Mouse (Mus musculus): Measurements from ENCODE around the gene Ykt6. TPM values are rescaled to one million over a fixed set of nuclear protein-coding genes. Genes with fewer than 3 reads are reported as not detected.
A peak's percentile ranks its signal among the peaks of the same experiment; 100 is the strongest.
"Not testable (repeated sequence)": the region's sequence is repeated elsewhere in the genome, so short reads cannot be mapped to it uniquely, and the experiment has no call there.

Ykt6 gene
- 10 to 100 TPM; 38.1 to 38.9 TPM for total RNA-seq (2021)
- long read RNA-seq, experiment 1, partial matches to known transcripts = 0 of 33 reads
- long read RNA-seq, experiment 1, other reads (novel, unspliced or antisense) = 30 of 33 reads
- long read RNA-seq, experiment 2, partial matches to known transcripts = 0 of 24 reads
- long read RNA-seq, experiment 2, other reads (novel, unspliced or antisense) = 21 of 24 reads

DNA sequence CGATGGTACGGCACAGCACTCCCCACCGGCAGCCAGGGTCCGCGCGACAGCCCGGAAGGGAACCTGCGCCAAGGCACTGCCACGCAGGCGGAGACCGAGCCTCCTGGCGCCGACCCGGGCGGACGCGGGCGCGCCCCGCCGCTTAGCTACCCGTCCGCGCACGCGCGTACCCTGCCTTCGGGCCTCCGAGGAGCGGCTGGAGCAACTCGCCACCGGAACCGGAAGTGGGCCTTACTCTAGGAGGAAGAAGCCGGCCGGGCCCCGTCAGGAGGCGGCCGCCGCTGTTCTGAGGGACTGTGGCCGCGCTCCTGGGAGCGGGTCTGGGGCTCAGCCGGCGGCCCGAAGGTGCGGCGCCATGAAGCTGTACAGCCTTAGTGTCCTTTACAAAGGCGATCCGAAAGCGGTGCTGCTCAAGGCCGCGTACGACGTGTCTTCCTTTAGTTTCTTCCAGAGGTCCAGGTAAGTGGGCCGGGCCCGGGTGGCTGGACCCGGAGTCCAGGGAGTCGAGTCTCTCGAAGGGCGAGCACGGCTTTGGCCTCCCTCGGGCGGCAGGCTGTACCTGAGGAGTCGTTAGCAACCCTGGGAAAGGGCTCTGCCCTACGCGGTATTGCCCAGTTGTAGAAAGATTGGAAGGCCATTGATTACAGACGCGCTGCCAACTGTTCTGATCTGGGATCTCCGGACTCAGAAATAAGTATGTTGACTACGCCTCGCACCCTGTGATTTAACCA is at the start of gene Ykt6:
TSS of gene Ykt6 (plus strand) at position 148 of the 731 bp plus-strand sequence.
- DNase-seq = peak; percentile 96

DNA sequence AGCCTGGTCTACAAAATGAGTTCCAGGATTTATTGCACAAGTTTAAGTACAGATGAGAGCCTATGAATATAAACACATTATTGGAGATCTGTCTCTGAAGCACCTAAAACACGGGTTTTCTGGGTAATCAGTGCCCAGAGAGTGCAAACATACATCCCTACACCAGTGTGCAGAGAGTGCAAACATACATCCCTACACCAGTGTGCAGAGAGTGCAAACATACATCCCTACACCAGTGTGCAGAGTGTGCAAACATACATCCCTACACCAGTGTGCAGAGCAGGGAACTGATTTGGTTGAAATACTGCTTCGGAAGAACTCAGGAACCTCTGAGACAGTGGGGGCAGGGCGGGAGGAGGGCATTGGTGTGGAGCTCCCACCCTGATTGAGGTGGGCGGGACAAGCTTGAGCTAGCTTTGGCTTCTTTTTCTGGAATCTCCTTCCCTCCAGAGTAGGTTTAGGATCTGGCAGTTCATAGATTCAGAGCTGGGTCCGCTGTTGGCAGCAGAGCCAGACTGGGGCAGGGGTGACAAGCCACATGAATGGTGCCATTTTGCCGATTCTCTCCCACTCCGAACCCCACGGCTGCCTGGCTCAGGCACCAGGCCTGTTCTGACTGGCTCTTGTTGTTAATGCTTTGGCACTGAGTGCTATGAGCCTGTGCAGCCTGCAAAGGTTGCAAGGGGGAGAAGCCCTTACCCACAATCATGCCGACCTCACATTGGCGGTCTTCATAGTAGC is 49.5 kb upstream of the Ykt6 start:
- DNase-seq = no peak

DNA sequence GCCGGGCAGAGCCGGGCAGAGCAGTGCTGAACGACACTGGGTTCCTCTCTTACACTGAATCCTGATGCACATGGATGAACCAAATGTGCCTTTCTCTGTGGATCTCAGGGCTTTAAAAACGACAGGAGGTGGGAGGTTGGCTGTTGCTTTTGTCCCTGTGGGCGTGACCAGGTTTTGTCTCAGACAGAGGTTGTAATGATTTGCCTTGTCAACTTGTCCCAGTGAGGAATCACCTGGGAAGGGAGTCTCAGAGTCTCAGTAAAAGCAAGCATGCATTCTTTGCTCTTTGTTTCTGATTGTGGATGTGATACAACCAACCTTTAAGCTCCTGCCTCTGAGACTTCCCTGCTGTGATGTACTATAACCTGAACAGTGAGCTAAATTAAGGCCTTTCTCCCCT is 48.4 kb upstream of the Ykt6 start:
- no peak for DNase-seq

DNA sequence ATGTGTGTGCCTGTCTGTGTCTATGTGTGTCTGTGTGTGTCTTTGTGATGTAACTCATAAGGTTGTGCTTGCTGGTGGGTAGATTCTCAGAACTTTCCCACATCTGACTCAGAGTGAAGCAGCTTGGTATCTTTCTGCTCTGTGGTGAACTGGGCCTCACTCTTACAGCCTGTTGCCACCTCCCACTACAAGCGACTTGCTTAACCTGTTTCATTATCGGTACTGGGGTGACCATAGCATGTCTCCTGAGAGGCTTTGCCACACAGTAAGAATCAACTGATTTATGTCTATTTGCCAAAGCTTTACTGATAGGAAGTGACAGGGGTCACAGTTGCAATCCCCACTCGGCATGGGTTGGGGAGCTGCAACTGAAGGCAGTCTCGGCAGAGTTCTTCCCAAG is 46.9 kb upstream of the Ykt6 start:
- DNase-seq = no peak

DNA sequence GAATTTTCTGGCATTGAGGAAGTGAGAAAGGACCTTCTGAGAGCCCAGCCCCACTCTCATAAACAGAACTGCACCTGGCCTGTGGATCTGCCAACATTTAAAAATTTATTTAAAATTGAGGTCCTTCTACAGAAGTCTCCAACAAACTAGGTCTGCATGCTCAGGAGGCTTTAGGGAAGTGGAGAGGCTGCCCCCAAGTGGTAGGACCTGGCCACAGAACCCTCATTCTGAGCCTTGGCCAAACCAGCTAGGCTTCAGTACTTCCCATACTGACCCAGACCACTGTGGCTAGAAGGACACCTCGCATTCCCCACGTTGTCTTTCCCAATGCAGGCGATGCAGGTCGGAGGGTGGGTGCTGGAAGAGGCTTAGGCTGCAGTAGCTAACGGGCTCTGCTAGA is 42.9 kb upstream of the Ykt6 start:
- DNase-seq = peak; percentile 37

DNA sequence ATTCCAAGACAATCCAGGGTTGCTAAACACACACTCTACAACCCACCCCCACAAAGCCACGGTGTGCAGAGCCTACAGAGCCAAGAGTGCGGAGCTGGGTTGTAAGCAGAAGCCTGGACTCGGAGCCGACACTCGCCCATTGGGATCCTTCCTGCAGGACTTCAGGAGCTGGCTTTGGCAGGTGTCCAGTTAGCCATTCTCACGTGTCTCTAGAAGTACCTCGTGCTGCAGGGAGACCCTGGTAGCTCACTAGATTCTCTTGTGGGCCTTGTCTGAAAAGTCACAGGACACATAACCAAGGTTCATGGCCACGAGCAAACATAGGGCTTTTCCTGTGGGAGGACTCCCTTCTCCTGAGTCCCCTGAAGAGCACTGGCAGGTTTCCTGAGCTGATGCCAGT is 42.2 kb upstream of the Ykt6 start:
- no peak for DNase-seq

GRCm38 (mm10) chr11:5913936-5914335 is 41.6 kb upstream of the Ykt6 start:
- no peak for DNase-seq

DNA sequence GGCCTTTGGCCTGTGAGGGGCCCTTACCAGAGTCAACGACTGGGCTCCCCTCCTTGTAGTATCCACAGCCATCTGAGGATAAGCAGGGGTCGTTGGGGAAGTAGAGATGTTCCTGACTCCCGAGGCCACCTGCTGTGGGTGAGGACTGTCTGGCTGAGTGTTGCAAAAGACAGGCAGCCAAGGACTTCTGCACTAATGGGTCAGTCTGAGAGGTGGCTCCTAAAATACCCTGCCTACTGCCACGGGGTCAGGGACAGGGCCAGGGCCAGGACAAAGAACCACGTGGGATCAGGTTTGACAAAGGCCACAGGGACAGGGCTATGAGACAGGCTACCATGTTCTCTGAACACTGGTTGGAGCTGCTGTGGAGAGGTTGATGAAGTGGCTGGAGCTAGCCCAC is 40.6 kb upstream of the Ykt6 start:
- peak; percentile 35 for DNase-seq

GRCm38 (mm10) chr11:5915429-5916177 is 39.9 kb upstream of the Ykt6 start:
- peak; percentile 71 for DNase-seq

- DNase-seq = no peak
Measured at GRCm38 (mm10) chr11:5916178-5916548, 39.3 kb upstream of the Ykt6 start.

DNA sequence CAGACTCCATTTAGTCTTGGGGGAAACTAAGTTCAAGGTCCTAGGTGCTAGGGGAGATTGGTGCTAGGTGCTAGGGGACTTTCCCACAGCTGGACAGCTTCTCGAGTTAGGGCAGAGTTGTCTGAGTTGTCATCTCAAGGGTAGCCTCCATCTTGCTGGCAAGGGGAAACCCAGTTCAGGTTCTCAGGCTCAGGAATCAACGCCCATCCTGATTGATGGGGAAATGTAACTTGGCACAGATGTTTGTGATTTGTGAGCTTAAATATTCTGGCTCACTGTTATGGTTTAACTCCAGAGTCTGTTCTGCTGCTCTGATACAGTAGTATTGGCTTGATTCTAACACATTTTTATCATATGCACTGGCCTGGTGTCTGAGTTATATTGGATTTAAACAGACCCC is 37.4 kb upstream of the Ykt6 start:
- DNase-seq = no peak

GRCm38 (mm10) chr11:5919606-5920005 is 35.9 kb upstream of the Ykt6 start:
- no peak for DNase-seq

GRCm38 (mm10) chr11:5920323-5920960 is 35.1 kb upstream of the Ykt6 start:
- no peak for DNase-seq

- DNase-seq = no peak
Measured at GRCm38 (mm10) chr11:5924699-5925098, 30.8 kb upstream of the Ykt6 start.

DNA sequence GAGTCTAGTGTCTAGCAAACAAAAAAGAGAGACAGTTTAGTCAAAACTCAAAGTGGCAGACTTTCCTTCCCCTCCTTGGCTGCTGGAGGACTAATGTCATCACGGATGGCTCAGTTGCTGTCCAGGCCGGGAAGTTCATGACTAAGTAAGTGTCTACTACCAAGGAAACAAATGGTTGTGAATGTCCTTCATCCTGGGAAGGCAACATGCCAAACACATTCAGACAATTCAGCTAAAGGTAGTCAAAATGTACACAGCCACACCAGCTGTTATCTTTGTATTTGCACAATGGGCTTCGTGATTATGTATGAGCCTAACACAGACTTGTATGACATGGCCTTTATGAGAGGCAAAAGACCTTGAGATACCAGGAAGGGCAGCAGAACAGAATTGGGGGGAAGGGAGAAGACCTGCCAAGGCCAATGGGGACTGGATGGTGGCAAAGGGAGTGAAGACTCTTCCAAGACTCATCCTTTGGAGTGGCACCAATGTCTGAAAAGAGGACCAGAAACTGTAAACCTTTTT is 28.7 kb upstream of the Ykt6 start:
- DNase-seq = no peak

- DNase-seq = no peak
Measured at GRCm38 (mm10) chr11:5930578-5930977, 24.9 kb upstream of the Ykt6 start.

DNA sequence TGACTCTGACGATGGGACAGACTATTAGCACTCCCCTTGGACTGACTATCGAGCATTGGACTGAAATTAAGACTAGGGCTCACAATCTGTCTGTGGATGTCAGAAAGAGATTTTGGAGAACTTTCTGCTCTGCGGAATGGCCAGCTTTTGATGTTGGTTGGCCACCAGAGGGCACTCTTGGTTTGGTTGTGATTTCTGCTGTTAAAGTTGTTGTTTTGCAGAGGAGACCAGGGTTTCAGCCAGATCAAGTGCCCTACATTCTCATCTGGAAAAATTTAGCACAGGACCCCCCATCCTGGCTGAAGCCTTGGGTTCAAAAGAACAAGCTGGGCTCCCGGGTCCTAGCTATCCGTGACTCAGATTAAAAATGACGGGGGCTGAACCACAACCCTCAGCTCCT is 23.5 kb upstream of the Ykt6 start:
- not testable (repeated sequence) for DNase-seq

GRCm38 (mm10) chr11:5934531-5934930 is 21.0 kb upstream of the Ykt6 start:
- DNase-seq = not testable (repeated sequence)

GRCm38 (mm10) chr11:5942966-5943365 is 12.5 kb upstream of the Ykt6 start:
- no peak for DNase-seq

DNA sequence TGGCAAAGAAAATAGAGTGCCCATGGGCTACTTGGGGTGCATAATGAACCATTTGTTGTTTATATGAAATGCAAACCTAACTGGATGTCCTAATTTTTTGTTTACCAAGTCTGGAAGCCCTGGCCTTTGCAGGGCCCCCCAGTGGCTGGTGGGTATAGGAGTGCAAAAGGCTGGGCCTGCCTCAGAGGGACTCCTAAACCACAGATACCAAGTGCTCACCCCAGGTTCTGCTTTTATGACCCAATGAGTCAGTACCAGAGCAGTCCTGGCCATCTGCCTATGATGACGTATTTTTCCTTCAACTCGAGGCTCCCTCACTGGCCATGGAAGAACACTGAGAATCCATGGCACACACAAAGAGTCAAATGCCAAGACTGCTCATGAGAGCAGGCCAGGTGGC is 10.4 kb upstream of the Ykt6 start:
- DNase-seq = no peak

DNA sequence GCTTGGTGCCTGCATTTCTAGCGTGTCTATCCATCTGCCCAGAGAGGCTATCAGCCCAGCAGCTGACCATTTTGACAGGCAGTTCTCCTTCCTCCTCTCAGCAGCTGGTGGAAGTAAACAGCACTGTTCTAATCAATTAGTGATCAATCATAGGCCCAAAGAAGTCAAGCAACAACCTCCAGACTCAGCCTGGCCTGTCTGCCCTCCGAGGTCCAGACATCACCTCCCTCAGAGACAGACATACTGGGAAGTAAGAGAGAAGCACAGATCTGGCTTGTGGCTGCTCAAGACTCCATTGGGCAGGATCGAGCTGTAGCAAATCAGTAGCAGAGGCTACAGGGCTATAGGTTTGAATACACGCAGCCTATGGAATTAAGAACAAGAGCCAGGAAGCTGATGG is 7.7 kb upstream of the Ykt6 start:
- no peak for DNase-seq
